In genomic region chr11:109706055-109706412, GRCm38 (mm10) we compare ENCODE assay signal across 10 mouse cellular contexts. TPM values are rescaled to one million over a fixed set of nuclear protein-coding genes. Genes with fewer than 3 reads are reported as not detected.
DNase-seq lines count a peak whose midpoint lies in the region; ATAC-seq and TF ChIP-seq lines count a peak whose summit lies in the region.
"Had no signal": no experiment of that assay in that cellular context is flagged by ENCODE, and none has a peak within 500 bp of the region (broad histone marks: within the 10 kb centered on the region; RNA-seq: fewer than 3 reads in every experiment).

No protein-coding gene starts in this region.

- DNase-seq in adrenal gland, adult 8-10 months: peak; percentile 77
- peak; percentile 33 for DNase-seq in adrenal gland, postnatal 25 days
- peak; percentile 61 for DNase-seq in intestine, embryonic 14.5 days (ENCODE audit: low spot score)
- DNase-seq in lung, postnatal 0 days (ENCODE audit: low spot score): peak; percentile 84
- DNase-seq in right cerebral cortex, adult 18-20 months: no peak
- DNase-seq in urinary bladder, postnatal 10 days (ENCODE audit: low spot score): no peak
- no peak for DNase-seq in spleen, postnatal 10 days (ENCODE audit: low spot score in 2 of 2)
- DNase-seq: gastrocnemius, postnatal 14 days; right cerebral cortex, postnatal 14 days had no signal

- peak; percentile 63; the same call in 1 of the 2 replicates for ATAC-seq in intestine, embryonic 14.5 days (replicated peaks; ENCODE audit: low FRiP score, low TSS enrichment, low read depth)
- peak; percentile 81 for ATAC-seq in lung, postnatal 0 days

- peak overlapping the region; percentile 23 for H3K4me2 ChIP-seq in intestine, embryonic 14.5 days (ENCODE audit: low read length)
- H3K4me2 ChIP-seq in lung, postnatal 0 days (replicated peaks; ENCODE audit: low read depth, low read length): no peak overlapping the region
- H3K4me2 ChIP-seq: embryonic facial prominence, embryonic 12.5 days had no signal

- WGBS in intestine, embryonic 14.5 days: 38% methylated on average over 9 of the region's 9 CpGs
- WGBS in lung, postnatal 0 days: 11% methylated on average over 9 of the region's 9 CpGs

- H3K36me3 ChIP-seq in intestine, embryonic 14.5 days (ENCODE audit: control insufficient read depth, insufficient read depth, low read length): no peaks in the 10 kb centered on the region
- no peaks in the 10 kb centered on the region for H3K36me3 ChIP-seq in lung, postnatal 0 days (ENCODE audit: insufficient read depth, low read length)
- H3K36me3 ChIP-seq: embryonic facial prominence, embryonic 12.5 days had no signal

- H3K27me3 ChIP-seq in intestine, embryonic 14.5 days (replicated peaks; ENCODE audit: control insufficient read depth, insufficient read depth, low read length): no peaks in the 10 kb centered on the region
- no peaks in the 10 kb centered on the region for H3K27me3 ChIP-seq in lung, postnatal 0 days (replicated peaks; ENCODE audit: insufficient read depth, low read length)
- H3K27me3 ChIP-seq: embryonic facial prominence, embryonic 12.5 days had no signal

- H3K4me3 ChIP-seq in intestine, embryonic 14.5 days (ENCODE audit: low read depth, low read length): no peak overlapping the region
- H3K4me3 ChIP-seq in lung, postnatal 0 days (ENCODE audit: low read depth, low read length): no peak overlapping the region
- H3K4me3 ChIP-seq: embryonic facial prominence, embryonic 12.5 days had no signal

- H3K9me3 ChIP-seq in intestine, embryonic 14.5 days (ENCODE audit: control insufficient read depth, low read length): no peaks in the 10 kb centered on the region
- no peaks in the 10 kb centered on the region for H3K9me3 ChIP-seq in lung, postnatal 0 days (ENCODE audit: low read length)
- H3K9me3 ChIP-seq: embryonic facial prominence, embryonic 12.5 days had no signal

- H3K27ac ChIP-seq in intestine, embryonic 14.5 days (ENCODE audit: low read depth): 0 out of 2 replicates have a peak overlapping the region, but pooled peaks have one; percentile 38
- H3K27ac ChIP-seq in lung, postnatal 0 days (ENCODE audit: low read length): no peak overlapping the region
- H3K27ac ChIP-seq: embryonic facial prominence, embryonic 12.5 days had no signal

- H3K4me1 ChIP-seq in intestine, embryonic 14.5 days (replicated peaks; ENCODE audit: control insufficient read depth, insufficient read depth, low read length): peaks cover 6% of the 10 kb centered on the region; the same call in 1 of the 2 replicates
- H3K4me1 ChIP-seq in lung, postnatal 0 days (ENCODE audit: insufficient read depth, low read depth, low read length): no peaks in the 10 kb centered on the region

- no peak for TF ChIP-seq EP300 in lung, postnatal 0 days (IDR thresholded peaks at IDR 0.05)

- TF ChIP-seq CTCF in lung, postnatal 0 days (IDR thresholded peaks at IDR 0.05): no peak

- no peak overlapping the region for H3K9ac ChIP-seq in intestine, embryonic 14.5 days (ENCODE audit: low read length)
- H3K9ac ChIP-seq in lung, postnatal 0 days (replicated peaks; ENCODE audit: low read depth): no peak overlapping the region
- H3K9ac ChIP-seq: embryonic facial prominence, embryonic 12.5 days had no signal

RNA-seq across cellular contexts. Expression of gene Fam20a, which starts 16.0 kb away (rescaled TPM):
- 1 to 10 TPM; 2.6 to 5.2 (median 3.7) TPM for total RNA-seq in adrenal gland, adult 8-10 months (2022)
- total RNA-seq in adrenal gland, postnatal 25 days (2021): 3.4 and 3.7 TPM in 2 replicates
- 0.79 and 1.7 TPM in 2 replicates for polyA plus RNA-seq in intestine, embryonic 14.5 days (2014; fragmentation: Nextera tagmentation; extraction: Ambion mirVana)
- 8.4 and 12.5 TPM in 2 replicates for polyA plus RNA-seq in lung, postnatal 0 days (2015; fragmentation: Nextera tagmentation; extraction: Ambion mirVana)

RNA-seq across cellular contexts. Expression of gene Prkar1a, which starts 56.8 kb away (rescaled TPM):
- total RNA-seq in adrenal gland, adult 8-10 months (2022): 100 to 1,000 TPM; 388 to 483 (median 411) TPM
- 345 and 386 TPM in 2 replicates for total RNA-seq in adrenal gland, postnatal 25 days (2021)
- 328 and 365 TPM in 2 replicates for polyA plus RNA-seq in intestine, embryonic 14.5 days (2014; fragmentation: Nextera tagmentation; extraction: Ambion mirVana)
- polyA plus RNA-seq in lung, postnatal 0 days (2015; fragmentation: Nextera tagmentation; extraction: Ambion mirVana): 305 TPM in 2 replicates

Comparison
In these comparisons a context has a peak if more than half of its experiments do, and no peak if none do; other contexts are left out.
1. DNase-seq: peak in adrenal gland, adult 8-10 months (single experiment), adrenal gland, postnatal 25 days (single experiment), intestine, embryonic 14.5 days (single experiment) and lung, postnatal 0 days (single experiment); none in right cerebral cortex, adult 18-20 months (single experiment), urinary bladder, postnatal 10 days (single experiment) and spleen, postnatal 10 days (0 of 2).